Mouse (Mus musculus) frontal cortex, postnatal 10 days (tissue): ENCODE results near the gene Arhgap10.
A peak's percentile ranks its signal among the peaks of the same experiment; 100 is the strongest.

Experiments used
- DNase-seq, 2 experiments: peaks; one replicate each; pipeline ENCODE4 v3.0.0; 2022; ENCODE audit warnings: low spot score in 2 of 2, mixed read lengths in 1 of 2

Gene Arhgap10

DNA sequence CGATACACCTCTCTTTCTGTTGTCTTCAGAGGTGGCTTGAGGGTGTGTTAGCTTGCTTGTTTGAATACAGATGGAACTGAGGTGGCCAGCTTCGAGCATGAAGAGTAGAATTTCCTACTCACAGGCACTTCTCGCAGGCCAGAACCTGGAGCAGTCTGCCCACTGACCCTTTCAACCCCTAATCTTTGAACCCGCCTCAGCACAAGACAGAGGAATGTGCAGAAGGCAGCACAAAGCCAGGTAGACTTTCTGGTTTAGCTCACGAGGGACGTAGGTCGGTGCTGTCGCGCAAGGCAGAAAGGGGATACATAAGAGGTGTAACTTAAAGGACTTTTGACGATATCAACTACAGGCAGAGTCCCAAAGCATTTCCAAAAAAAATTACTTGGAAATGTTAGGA is 908 bp downstream of the Arhgap10 start:
- DNase-seq = no peak

DNA sequence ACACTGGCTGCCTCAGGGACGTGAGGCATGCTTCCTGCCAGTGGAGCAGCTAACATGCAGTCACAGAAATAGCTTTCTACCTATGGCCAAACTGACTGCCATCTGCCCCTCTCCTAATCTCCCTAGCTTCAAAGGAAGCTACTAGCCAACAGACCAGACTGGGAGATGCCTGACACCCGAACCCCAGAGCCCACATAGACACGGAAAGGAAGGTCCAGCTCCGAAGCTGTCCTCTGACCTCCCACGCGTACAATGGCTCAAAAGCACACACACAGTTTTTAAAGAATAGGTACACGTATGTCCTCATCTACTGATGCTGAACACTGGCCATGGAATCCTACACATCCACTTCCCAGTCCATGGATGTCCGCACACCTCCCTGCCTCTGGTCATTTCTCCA is 2.0 kb downstream of the Arhgap10 start:
- no peak for DNase-seq

DNA sequence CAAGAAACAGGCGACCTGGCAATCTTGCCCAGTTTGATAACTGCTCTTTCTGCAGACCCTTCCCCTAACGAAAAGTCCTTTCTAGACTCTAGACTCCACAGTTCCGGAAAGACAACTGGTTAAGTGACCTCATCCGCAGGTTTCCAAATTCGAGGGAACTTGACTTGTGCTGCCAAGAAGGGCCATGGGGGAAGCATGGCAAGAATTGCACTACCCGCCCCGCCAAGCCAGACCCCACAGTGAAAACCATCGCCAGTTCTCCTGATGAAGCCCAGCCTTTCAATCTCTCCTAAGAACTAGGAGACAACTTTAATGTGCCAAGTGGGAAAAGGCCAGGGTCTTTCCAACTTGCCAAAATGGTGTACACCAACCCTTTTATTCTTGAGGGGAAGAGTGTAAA is 2.6 kb downstream of the Arhgap10 start:
- no peak for DNase-seq

DNA sequence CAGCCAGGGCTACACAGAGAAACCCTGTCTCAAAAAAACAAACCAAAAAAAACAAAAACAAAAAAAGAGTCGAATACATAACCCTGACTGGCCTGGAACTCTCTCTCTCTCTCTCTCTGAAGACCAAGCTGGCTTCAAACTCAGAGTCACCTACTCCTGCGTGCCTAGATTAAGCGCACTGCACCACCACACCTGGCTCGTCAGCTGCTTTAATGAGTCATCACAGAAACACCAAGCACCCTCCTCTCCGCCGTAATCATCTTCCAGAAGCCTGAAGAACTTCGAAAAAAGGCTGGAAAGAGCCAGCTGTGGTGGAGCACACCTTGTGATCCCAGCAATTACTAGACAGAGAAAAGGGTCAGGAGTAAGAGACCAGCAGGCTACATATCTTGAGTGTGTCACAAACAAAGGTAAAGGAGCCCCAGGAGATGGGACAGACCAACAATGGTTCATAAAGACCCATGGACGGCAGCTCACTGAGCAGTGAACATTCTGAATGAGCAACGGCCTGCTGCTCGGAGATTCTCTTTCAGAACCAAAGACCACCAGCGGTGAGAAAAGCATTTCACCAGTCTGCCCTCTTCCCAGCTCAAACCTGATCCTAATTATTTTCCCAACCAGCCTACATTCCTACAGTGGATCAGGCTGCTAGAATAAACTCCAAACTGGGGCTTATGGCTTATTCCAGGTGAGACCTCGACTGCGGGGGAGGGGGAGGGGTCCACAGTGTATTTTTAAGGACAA is 5.8 kb downstream of the Arhgap10 start:
- no peak for DNase-seq

DNA sequence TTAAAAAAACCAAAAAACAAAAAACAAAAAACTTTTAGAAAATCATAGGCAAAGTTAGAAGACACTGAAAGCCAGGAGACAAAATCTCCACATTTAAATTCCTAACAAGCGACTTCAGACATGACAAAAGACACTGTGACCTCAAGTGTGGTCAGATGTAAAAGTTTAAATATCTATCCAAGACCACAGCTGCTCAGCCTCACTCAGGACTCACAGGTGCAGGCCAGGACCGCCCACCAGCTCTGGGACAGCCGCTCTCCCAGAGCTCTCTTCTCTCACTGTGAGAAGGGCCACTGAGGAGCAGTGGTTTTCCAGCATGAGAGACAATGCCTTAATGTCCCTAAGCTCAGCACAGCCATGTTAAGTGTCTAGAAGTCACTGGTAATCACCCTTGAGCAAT is 7.3 kb downstream of the Arhgap10 start:
- no peak for DNase-seq

DNA sequence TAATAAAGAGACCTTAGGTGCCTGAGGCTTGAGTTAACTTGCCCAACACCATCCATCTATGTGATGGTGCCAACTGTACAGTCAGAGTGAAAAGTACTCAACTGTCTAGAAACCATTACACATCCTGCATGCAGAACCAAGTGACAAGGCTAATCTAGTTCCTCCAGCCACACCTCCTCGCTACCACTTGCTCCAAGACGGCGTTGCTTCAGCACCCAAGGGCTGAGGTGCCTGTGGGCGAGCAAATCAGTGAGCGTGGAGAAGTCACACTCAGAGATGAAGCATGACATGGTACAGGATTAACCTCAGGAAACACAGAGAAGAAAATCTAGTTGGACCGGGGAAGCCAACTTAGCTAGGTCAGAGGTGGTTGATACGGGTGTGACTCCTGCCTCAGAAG is 8.7 kb downstream of the Arhgap10 start:
- DNase-seq = no peak

DNA sequence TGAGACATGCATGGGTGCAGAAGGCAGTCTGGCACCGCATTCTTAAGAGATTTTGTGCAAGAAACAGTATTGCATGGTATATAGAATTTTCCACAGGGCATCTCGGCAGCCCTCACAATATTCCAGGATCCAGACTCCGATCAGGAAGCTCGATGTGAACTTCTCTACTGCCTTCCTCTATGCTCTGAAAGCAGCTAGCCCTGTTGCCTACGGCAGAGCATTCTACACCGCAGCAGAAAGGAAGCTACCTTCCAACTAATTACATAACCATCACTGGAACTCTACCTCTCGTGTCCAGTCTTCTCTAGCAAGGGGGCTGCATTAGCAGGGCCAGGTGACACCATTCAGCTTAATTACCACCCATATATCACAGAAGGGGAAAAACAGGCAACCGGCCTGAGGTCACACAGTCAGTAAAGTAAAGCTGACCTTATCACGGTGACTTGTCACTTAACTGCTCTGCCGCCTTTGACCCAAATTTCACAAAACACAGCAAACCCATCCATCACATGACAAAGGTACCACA is 10.2 kb downstream of the Arhgap10 start:
- DNase-seq = no peak

DNA sequence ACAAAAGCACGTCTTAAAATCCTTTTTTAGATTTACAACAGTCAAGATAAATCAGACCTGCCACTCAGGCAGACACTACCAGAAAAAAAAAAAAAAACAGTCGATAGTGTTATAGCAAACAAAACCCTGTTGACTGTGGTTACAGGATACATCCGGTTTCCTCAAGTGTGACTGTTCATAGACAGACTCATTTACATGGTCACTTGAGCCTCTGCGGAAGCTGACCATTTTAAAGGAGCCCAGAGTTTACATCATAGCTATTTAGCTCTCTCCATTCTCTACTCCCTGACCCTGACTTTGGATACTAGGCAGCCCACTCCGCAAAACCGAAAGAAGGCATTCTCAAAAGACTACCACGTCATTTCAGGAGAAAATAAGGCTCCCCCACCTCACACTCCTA is 11.2 kb downstream of the Arhgap10 start:
- DNase-seq = no peak

DNA sequence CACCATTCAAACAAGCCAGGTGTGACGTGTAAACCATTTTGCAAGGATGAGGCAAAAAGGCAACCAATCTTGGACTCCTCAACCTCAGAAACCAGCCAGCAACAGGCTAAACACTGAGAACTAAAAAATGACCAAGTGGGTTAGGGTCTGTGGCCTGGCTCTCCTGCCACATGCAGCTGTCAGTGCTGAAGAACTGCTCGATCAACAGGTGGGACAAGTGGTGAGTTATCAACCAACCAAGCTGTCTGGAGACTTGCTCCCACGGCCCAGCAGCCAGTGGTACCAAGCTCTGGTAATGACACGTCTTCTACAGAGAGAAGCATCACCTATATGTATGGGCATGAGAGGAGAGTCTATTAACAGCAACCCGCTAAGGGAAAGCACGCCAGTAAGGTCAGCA is 15.2 kb downstream of the Arhgap10 start:
- no peak for DNase-seq

DNA sequence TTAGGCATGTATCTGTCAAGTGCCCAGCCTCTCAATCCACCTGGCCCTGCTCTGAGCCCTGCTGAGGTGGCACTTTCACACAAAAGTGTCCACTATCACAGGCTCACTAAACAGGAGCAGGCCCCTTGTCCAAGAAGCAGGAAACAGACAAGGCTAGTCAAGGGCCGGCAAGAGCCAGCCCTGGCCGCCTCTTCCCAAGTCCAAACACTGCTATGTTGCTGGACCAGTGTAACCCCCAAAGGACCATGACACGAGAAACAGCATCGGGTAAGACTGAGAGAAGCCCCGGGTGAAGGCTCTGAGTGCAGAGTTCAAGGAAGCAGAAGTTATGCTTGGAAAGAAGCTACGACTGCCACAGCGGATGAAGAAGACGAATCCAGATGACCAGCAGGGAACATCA is 16.6 kb downstream of the Arhgap10 start:
- DNase-seq = no peak

DNA sequence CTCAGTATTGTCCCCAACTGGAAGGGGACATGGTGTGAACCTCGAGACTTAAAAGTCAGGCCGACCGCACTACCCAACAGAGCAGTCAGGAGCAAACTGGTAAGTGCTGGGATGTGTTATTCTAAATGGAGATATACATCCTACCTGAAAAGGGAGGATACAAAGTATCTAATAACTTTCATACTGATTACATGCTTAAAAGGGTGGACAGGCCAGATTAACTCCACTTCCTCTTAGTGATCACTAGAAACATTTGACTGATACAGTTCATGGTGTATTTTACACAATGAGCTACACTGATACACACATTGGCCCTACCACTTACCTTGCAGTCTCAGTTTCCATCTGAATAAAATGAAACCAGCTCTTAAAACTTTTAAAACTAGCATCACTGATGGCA is 17.5 kb downstream of the Arhgap10 start:
- no peak for DNase-seq

DNA sequence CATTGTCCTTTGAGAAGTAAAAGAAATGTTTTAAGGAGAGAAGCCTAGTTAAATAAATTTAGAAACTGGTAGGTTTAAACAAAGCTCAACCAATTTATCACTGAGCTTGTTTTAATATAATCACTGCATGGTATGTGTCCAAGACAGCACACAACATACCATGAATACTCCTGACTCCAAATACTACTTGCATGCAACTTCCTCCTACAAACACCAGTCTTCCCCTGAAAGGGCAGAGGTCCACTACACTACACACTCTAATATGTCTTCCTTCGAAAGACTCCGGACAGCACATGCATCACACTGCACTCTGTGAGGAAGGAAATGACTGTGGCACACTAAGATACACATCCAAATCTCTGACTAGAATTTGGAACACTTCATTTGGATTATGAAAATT is 20.3 kb downstream of the Arhgap10 start:
- DNase-seq = no peak

DNA sequence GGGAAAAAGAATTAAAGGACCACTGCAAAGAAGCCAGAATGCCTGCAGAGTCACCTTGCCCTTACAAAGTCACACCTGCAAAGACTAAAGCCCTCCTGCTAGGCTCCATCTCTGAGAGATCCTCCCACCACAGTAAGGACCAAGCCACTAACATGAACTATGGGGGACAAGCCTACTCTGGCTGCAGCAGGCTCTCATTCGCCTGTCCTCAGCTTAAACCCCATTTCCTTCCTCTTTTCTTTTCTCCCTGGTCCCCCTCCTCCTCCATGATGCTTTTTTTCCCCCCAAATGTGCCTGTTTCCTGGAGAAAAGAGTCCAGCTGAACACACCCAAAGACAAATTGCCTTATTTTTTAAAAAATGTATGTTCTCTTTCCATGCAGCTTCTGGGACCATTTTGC is 21.5 kb downstream of the Arhgap10 start:
- no peak for DNase-seq

DNA sequence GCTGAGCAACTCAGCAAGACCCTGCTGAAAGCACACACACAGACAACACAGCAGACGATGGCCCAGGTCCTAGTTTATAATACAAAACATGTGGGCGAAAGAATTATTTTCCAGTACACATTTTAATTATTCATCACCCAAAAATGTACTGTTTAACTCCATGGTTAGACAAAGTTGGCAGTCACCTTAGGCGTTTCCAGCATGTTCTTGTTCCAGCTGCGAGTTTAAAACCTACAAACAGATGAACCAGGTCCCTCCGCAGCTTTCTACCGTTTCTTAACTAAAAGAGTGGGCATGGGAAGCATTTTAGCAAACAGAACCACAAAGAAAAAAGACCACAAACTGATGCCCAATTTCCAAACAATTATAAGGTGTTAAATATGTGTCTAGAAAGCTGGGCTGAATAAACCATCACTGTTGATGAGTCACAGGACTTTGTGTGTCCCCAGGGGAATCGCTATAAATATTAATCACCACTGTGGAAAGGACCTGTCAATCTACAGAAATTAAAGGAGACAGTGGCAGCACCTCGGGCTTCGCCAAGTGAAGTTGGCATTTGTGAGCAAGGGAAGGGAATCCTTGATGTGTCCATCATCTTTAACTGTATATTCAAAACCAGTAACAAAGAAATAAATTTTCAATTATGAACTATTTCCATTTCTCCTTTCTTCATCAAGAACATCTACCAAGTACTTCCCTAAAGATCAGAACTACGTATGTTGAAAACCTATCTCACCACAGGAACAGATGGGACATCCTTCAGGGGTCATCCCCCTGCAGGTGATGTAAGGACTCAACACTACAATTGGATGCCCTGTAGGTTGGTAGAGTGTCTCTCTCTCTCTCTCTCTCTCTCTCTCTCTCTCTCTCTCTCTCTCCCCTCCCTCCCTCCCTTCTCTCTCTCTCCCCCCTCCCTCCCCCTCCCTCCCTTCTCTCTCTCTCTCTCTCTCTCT is 23.1 kb downstream of the Arhgap10 start:
- no peak for DNase-seq

DNA sequence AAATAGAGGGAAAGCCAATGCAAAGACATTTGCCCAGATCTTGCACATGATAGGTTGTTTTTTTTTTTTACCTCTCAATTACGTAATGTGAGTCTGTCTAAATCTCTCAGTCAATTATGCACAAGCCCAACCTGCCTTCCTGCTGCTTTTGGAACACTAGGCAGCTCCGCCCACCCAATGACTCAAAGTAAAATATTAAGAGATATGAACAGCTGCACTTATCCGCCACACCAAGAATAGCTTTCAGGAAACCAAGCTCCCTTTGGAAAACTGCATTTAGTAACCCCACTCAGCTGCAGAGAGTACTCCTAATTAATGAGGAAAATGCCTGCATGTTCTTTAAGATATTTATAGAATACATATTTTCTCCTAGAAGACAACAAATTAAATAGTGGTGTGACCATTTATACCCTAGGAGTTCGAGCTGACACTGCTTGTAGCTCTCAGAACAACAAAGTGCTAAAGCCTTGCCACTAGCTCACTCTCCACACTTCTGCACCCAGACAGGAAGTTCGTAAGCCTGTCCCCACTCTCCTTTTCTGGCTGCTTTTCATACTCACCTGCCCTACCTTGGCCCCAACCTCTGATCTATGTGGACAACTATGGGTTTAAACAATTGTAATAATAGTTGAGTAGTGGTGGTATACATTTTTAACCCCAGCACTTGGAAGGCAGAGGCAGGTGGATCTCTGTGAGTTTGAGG is 25.2 kb downstream of the Arhgap10 start:
- peak in 1 of 2 experiments; percentile 36 for DNase-seq

DNA sequence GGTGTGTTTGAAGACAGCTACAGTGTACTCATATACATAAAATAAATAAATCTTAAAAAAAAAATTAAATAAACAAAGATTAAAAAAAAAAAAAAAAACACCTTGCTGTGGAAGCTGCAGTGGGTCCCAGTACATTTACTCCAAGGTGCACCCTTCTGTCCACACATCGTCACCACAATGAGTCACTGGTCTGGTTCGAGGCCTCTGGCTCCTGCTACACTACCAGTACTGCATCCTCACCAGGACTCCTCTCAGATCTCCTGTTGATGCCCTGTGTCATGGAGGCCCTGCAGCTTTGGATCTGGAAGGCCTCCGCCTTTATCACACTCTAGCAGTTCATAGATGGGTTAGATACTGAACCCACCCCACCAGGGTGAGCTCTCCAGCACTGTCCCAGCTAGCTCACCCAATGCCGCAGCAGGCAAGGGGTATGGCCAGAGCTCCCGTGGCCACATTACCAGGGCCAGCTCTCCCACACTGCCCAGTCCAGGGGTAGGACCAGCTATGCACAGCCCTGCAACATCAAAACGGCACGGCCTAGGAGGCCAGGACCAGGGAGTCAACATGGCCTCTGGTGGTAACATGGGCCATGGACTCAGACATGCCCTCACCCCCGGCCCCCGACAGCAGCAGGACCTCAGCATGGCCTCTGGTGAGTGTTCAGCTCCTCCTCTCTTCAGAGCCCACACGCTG is 26.4 kb downstream of the Arhgap10 start:
- DNase-seq = no peak

DNA sequence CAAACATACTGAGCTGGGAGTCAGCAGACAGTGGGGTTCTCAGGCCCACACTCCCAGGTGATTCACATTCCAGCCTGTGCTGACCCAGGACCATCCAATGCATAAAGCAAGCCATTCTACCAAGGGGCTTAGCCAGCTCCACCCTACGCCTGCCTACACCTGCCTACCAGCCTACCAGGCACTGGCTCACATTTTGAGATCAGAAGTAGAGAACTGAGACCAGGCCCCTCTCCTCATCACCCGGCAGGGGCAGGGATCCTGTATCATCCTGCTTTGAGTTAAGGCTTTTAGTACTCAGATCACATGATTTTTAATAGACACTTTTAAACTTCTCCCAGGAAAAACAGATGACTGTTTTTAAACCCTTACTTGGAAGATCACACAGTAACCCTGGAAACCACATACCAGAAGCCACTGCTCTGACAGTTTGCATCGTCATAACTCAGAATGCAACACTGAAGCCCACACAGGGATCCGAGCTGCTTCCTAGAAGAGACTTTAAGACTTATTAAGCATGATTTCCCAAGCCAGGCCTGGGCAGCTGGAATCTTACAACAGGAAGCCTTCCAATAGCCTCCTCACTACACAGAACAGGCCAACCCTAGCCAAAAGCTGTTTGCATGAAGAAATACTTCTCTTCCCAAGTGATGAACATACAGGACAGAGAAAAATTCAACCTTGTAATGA is 27.5 kb downstream of the Arhgap10 start:
- DNase-seq = peak; percentile 25

DNA sequence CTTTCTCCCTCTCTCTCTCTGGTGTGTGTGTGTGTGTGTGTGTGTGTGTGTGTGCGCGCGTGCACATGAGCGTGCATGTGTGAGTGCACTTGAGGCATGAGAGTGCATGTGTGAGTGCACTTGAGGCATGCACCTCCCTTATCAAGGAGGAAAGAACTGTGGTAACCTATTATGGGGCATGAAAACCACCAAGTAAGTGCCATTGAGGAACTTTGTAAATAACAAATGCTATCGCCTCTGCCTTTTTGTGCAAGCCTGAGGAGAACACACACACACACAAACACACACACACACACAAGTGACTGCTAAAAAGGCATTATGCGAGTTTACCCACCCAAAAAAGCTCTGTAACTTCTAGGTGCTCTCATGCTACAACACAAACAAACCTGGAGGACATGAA is 28.5 kb downstream of the Arhgap10 start:
- no peak for DNase-seq

DNA sequence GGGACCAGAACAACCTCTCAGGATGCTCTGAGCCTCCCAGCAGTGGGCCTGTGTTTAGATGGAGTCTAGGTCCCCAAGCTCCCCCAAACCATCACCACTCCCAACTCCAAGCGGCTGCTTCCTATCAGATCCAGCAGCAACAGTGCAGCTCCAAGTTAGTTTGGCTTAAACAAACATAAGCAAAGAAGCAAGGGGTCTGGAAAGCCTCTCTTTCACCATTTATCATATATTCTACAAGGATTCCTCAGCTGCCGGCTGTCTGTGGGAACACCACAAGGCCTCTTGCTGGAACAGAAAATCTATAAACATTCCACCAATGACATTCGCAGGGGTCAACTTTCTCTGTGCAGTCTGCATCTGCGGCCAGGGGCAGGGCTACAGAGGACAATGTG is 29.5 kb downstream of the Arhgap10 start:
- no peak for DNase-seq

DNA sequence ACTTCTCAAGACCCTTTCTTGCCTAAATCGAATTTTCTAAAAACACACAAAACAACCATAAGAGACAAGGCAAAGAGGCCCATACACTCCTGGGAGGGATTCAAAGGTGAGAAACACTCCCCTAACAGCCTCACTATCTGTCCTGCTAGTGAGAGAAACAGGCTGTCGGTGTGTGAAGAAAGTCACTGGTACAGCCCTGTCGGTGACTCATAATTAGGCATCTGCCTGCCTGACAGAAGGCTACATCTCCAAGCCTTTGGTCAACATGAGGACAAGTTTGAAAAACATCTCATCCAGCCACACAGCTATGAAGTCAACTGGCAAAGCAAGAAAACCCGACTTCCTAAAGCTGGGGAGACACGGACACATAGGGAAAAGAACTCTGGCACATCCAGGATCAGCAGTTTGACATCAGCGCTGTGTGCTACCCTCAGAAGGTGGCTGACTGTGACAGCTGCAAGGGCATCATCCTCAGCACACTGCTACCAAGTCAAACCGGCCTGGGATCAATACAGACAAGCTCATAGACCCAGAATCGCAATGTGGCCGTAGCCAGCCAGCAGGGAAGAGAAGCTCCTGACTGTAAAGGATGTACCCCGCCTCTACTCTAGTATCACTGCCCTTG is 30.1 kb downstream of the Arhgap10 start:
- DNase-seq = no peak

DNA sequence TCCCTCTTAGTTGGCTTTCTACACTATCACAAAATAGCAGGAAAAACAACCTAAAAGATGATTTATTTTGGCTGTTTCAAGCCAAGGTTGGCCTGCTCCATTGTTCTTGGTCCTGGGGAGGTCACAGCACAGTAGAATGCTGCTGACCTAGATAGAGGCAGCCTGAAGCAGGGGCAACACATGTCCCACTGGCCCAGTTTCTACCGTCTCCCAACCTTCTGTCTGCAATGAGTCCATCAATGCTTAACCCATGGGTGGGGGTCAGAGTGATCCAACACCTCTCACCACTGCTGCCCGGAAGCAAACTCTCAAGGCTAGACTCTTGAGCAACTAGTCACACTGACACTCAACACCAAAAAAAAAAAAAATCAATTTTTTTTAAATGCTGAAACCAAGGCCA is 31.0 kb downstream of the Arhgap10 start:
- DNase-seq = no peak
